Mouse (Mus musculus): ENCODE data around the gene Tnrc6a. TPM values are rescaled to one million over a fixed set of nuclear protein-coding genes. Genes with fewer than 3 reads are reported as not detected.

Gene Tnrc6a
- total and polyA plus RNA-seq, 3 experiments = 52.0 to 106 (median 72.4) TPM

- TF ChIP-seq POLR2AphosphoS5 (IDR thresholded peaks at IDR 0.05; ENCODE audit: insufficient replicate concordance, low read depth, low read length) (no peak), GATA2 (IDR thresholded peaks at IDR 0.05; ENCODE audit: borderline replicate concordance, low read depth, low read length) (no peak), TAL1 (conservative IDR thresholded peaks at IDR 0.05; ENCODE audit: low read depth, low read length) (no peak), GATA1 (IDR thresholded peaks at IDR 0.05; ENCODE audit: borderline replicate concordance, low read length) (no peak), CTCF (IDR thresholded peaks at IDR 0.05; ENCODE audit: low read depth, low read length) (no peak)
- ATAC-seq (ENCODE audit: extremely low read depth, insufficient number of reproducible peaks, low FRiP score, poor library complexity, severe bottlenecking) = no peak
- H3K27me3 ChIP-seq (ENCODE audit: insufficient read depth, low read length) = peaks cover 33% of the 10 kb centered on the region
- H3K36me3 ChIP-seq (replicated peaks) = no peaks in the 10 kb centered on the region
- no peak overlapping the region for H3K4me3 ChIP-seq (ENCODE audit: low read depth, low read length)
- H3K9me3 ChIP-seq (replicated peaks) = no peaks in the 10 kb centered on the region
- peaks cover 5% of the 10 kb centered on the region for H3K4me1 ChIP-seq (ENCODE audit: insufficient read depth, low read depth, low read length)
- DNase-seq (ENCODE audit: low spot score) = no peak
Measured at GRCm38 (mm10) chr7:123218620-123219019, 94.9 kb downstream of the Tnrc6a start.

GRCm38 (mm10) chr7:123219781-123220632, 96.3 kb downstream of the Tnrc6a start:
- no peak for DNase-seq (ENCODE audit: low spot score)
- Histone ChIP-seq H3K4me1 (ENCODE audit: insufficient read depth, low read depth, low read length) (no peaks in the 10 kb centered on the region), H3K9me3 (replicated peaks) (no peaks in the 10 kb centered on the region), H3K4me3 (ENCODE audit: low read depth, low read length) (no peak overlapping the region), H3K36me3 (replicated peaks) (no peaks in the 10 kb centered on the region), H3K27me3 (ENCODE audit: insufficient read depth, low read length) (peaks cover 24% of the 10 kb centered on the region)
- ATAC-seq (ENCODE audit: extremely low read depth, insufficient number of reproducible peaks, low FRiP score, poor library complexity, severe bottlenecking) = no peak
- TF ChIP-seq CTCF (IDR thresholded peaks at IDR 0.05; ENCODE audit: low read depth, low read length) (no peak), TAL1 (conservative IDR thresholded peaks at IDR 0.05; ENCODE audit: low read depth, low read length) (no peak), POLR2AphosphoS5 (IDR thresholded peaks at IDR 0.05; ENCODE audit: insufficient replicate concordance, low read depth, low read length) (no peak), GATA1 (IDR thresholded peaks at IDR 0.05; ENCODE audit: borderline replicate concordance, low read length) (no peak), GATA2 (IDR thresholded peaks at IDR 0.05; ENCODE audit: borderline replicate concordance, low read depth, low read length) (no peak)

GRCm38 (mm10) chr7:123220633-123220942, 96.9 kb downstream of the Tnrc6a start:
- TF ChIP-seq CTCF (IDR thresholded peaks at IDR 0.05; ENCODE audit: low read depth, low read length) = no peak
- no peak for DNase-seq (ENCODE audit: low spot score)
- Histone ChIP-seq H3K4me1 (ENCODE audit: insufficient read depth, low read depth, low read length) (no peaks in the 10 kb centered on the region), H3K4me3 (ENCODE audit: low read depth, low read length) (no peak overlapping the region), H3K36me3 (replicated peaks) (no peaks in the 10 kb centered on the region), H3K9me3 (replicated peaks) (no peaks in the 10 kb centered on the region), H3K27me3 (ENCODE audit: insufficient read depth, low read length) (peaks cover 24% of the 10 kb centered on the region)
- ATAC-seq (ENCODE audit: extremely low read depth, insufficient number of reproducible peaks, low FRiP score, poor library complexity, severe bottlenecking) = no peak

GRCm38 (mm10) chr7:123224076-123224475, 100.4 kb downstream of the Tnrc6a start:
- no peak for DNase-seq (ENCODE audit: low spot score)

GRCm38 (mm10) chr7:123225159-123225558, 101.5 kb downstream of the Tnrc6a start:
- Histone ChIP-seq H3K27me3 (ENCODE audit: insufficient read depth, low read length) (peaks cover 16% of the 10 kb centered on the region), H3K4me3 (ENCODE audit: low read depth, low read length) (no peak overlapping the region), H3K36me3 (replicated peaks) (no peaks in the 10 kb centered on the region), H3K4me1 (ENCODE audit: insufficient read depth, low read depth, low read length) (peaks cover 5% of the 10 kb centered on the region; the same call in 1 of the 2 replicates), H3K9me3 (replicated peaks) (no peaks in the 10 kb centered on the region)
- no peak for DNase-seq (ENCODE audit: low spot score)
- ATAC-seq (ENCODE audit: extremely low read depth, insufficient number of reproducible peaks, low FRiP score, poor library complexity, severe bottlenecking) = no peak
- TF ChIP-seq CTCF (IDR thresholded peaks at IDR 0.05; ENCODE audit: low read depth, low read length) (no peak), TAL1 (conservative IDR thresholded peaks at IDR 0.05; ENCODE audit: low read depth, low read length) (no peak), GATA2 (IDR thresholded peaks at IDR 0.05; ENCODE audit: borderline replicate concordance, low read depth, low read length) (no peak), GATA1 (IDR thresholded peaks at IDR 0.05; ENCODE audit: borderline replicate concordance, low read length) (no peak), POLR2AphosphoS5 (IDR thresholded peaks at IDR 0.05; ENCODE audit: insufficient replicate concordance, low read depth, low read length) (no peak)

More at GRCm38 (mm10) chr7:123224076-123224475, 100.4 kb downstream of the Tnrc6a start:
- H3K9me3 ChIP-seq (replicated peaks) = no peaks in the 10 kb centered on the region
- peaks cover 23% of the 10 kb centered on the region for H3K27me3 ChIP-seq (ENCODE audit: insufficient read depth, low read length)
- H3K36me3 ChIP-seq (replicated peaks) = no peaks in the 10 kb centered on the region
- H3K4me3 ChIP-seq (ENCODE audit: low read depth, low read length) = no peak overlapping the region
- H3K4me1 ChIP-seq (ENCODE audit: insufficient read depth, low read depth, low read length) = peaks cover 5% of the 10 kb centered on the region; the same call in 1 of the 2 replicates
- TF ChIP-seq TAL1 (conservative IDR thresholded peaks at IDR 0.05; ENCODE audit: low read depth, low read length) = no peak
- TF ChIP-seq GATA2 (IDR thresholded peaks at IDR 0.05; ENCODE audit: borderline replicate concordance, low read depth, low read length) = no peak
- TF ChIP-seq GATA1 (IDR thresholded peaks at IDR 0.05; ENCODE audit: borderline replicate concordance, low read length) = no peak
- no peak for TF ChIP-seq CTCF (IDR thresholded peaks at IDR 0.05; ENCODE audit: low read depth, low read length)
- no peak for TF ChIP-seq POLR2AphosphoS5 (IDR thresholded peaks at IDR 0.05; ENCODE audit: insufficient replicate concordance, low read depth, low read length)
- ATAC-seq (ENCODE audit: extremely low read depth, insufficient number of reproducible peaks, low FRiP score, poor library complexity, severe bottlenecking) = no peak

GRCm38 (mm10) chr7:123235449-123235848, 111.8 kb downstream of the Tnrc6a start:
- H3K36me3 ChIP-seq (replicated peaks) = no peaks in the 10 kb centered on the region
- DNase-seq (ENCODE audit: low spot score) (peak; percentile 19), ATAC-seq (ENCODE audit: extremely low read depth, insufficient number of reproducible peaks, low FRiP score, poor library complexity, severe bottlenecking) (no peak)
- TF ChIP-seq POLR2AphosphoS5 (IDR thresholded peaks at IDR 0.05; ENCODE audit: insufficient replicate concordance, low read depth, low read length) (no peak), CTCF (IDR thresholded peaks at IDR 0.05; ENCODE audit: low read depth, low read length) (no peak), TAL1 (conservative IDR thresholded peaks at IDR 0.05; ENCODE audit: low read depth, low read length) (no peak), GATA1 (IDR thresholded peaks at IDR 0.05; ENCODE audit: borderline replicate concordance, low read length) (no peak), GATA2 (IDR thresholded peaks at IDR 0.05; ENCODE audit: borderline replicate concordance, low read depth, low read length) (no peak)
- H3K27me3 ChIP-seq (ENCODE audit: insufficient read depth, low read length) = peaks cover 6% of the 10 kb centered on the region; the same call in 1 of the 2 replicates
- H3K4me1 ChIP-seq (ENCODE audit: insufficient read depth, low read depth, low read length) = no peaks in the 10 kb centered on the region
- H3K9me3 ChIP-seq (replicated peaks) = no peaks in the 10 kb centered on the region
- no peak overlapping the region for H3K4me3 ChIP-seq (ENCODE audit: low read depth, low read length)

Data from G1E (cell line).